Mouse (Mus musculus) bone marrow macrophage, adult 2 months (primary cell): ENCODE data around the gene Uso1. TPM values are rescaled to one million over a fixed set of nuclear protein-coding genes. Genes with fewer than 3 reads are reported as not detected.

Experiments used
- H3K27ac ChIP-seq: 2 replicates; pipeline ENCODE4 v1.5.1; 2012; ENCODE audit warnings: low read depth, low read length; ENCODE audit not compliant: insufficient read depth
- H3K4me1 ChIP-seq: 2 replicates; pipeline ENCODE4 v1.6.1; 2012; ENCODE audit warnings: low read length; ENCODE audit not compliant: control insufficient read depth, insufficient read depth
- H3K4me3 ChIP-seq: 2 replicates; pipeline ENCODE4 v1.5.1; 2012; ENCODE audit warnings: mild to moderate bottlenecking, low read length, moderate library complexity; ENCODE audit not compliant: insufficient read depth
- CTCF ChIP-seq: IDR thresholded peaks from 2 replicates; pipeline ENCODE4 v1.5.1; 2012; ENCODE audit warnings: low read depth, mild to moderate bottlenecking, low read length, moderate library complexity
- POLR2A ChIP-seq: IDR thresholded peaks from 2 replicates; pipeline ENCODE4 v1.6.1; 2012; ENCODE audit warnings: mild to moderate bottlenecking, low read depth, low read length, borderline replicate concordance
- polyA plus RNA-seq: library from polyadenylated mRNA; stranded (reverse); fragments of >200 nt; gene quantifications from 2 replicates; pipeline ENCODE4 v1.2.4, GENCODE M21; 2012; ENCODE audit not compliant: missing spikeins, insufficient read depth, insufficient read length

Gene Uso1
- polyA plus RNA-seq, 1 experiment, result 44.4 TPM

DNA sequence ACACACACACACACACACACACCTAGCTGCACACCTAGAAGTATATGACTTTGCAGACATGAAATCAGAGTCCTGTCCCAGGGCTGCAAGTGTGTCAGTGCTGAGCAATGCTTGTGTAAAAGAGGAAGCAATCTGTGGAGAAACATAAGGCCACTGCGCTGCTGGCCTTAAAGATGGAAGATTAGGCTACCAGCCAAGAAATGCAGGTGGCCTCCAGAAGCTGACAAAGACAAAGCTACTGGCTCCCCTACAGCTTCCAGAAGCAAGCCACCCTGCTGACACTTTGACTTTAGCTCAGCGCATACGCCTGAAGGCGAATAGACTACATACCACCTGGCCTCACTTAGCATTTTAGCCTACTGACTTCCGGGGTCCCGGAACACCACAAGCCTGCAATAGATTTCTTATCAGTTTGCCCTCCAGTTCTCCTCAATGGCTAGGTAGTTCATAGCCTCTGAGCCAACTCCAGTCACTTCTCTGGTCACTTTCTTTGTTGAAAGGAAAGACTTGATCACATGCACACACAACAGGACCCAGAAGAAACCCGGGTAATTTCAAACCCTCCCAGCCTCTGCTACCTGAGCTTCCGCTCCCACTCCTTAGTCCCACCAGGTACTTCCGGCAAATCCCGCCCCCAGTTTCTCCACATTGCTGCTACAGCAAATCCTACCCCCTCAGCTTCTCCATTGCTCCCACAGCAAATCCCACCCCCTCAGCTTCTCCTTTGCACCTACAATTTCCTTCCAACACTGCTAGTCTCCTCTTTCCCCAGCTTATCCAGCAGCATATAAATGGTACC lies 31.2 kb upstream of the Uso1 start:
- Histone ChIP-seq H3K27ac (peak overlapping the region; percentile 93), H3K4me1 (peaks cover 35% of the 10 kb centered on the region), H3K4me3 (0 out of 2 replicates have a peak overlapping the region, but pooled peaks have one; percentile 0)
- no peak for TF ChIP-seq POLR2A
- no peak for TF ChIP-seq CTCF

DNA sequence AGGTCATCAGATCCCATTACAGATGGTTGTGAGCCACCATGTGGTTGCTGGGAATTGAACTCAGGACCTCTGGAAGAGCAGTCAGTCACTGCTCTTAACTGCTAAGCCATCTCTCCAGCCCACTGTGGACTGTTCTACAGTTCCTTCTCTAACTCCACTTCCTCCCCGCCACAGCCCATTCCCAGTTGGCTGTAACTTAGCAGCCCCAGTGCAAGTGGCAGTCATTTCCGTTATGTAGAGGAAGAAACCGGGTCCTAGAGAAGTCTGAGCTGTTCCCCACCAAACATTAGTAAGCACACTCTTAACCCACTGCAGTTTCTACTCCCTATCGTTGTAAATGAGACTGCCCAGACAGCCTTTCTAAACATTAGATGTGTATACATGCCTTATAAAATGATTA lies 30.5 kb upstream of the Uso1 start:
- Histone ChIP-seq H3K4me3 (no peak overlapping the region), H3K4me1 (peaks cover 35% of the 10 kb centered on the region), H3K27ac (peak overlapping the region; percentile 93)
- TF ChIP-seq POLR2A, result no peak
- TF ChIP-seq CTCF, result no peak

GRCm38 (mm10) chr5:92110818-92111355 lies 26.9 kb upstream of the Uso1 start:
- no peak overlapping the region for H3K4me3 ChIP-seq
- H3K27ac ChIP-seq, result no peak overlapping the region
- H3K4me1 ChIP-seq, result peaks cover 29% of the 10 kb centered on the region
- no peak for TF ChIP-seq CTCF
- no peak for TF ChIP-seq POLR2A

DNA sequence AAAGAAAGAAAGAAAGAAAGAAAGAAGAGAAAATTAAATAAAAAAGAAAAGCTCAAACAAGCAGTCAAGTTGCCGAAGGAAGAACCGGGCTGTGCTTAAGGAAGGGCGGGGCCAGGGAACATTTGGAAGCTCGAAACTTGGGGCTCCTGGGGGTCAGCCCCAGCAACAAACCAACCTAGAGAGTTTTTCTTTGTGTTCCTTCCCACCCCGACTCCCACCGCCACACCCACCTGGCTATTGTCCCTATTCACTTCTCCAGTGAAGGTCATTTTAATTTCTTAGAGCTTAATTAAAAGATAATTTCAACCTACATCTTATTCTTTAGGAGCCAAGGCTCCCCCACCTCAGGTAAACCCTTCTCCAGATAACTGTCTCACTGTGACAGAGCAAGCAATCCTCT lies 25.6 kb upstream of the Uso1 start:
- H3K4me1 ChIP-seq, result peaks cover 20% of the 10 kb centered on the region
- H3K27ac ChIP-seq, result no peak overlapping the region
- TF ChIP-seq CTCF, result no peak
- TF ChIP-seq POLR2A, result no peak
- H3K4me3 ChIP-seq, result no peak overlapping the region

DNA sequence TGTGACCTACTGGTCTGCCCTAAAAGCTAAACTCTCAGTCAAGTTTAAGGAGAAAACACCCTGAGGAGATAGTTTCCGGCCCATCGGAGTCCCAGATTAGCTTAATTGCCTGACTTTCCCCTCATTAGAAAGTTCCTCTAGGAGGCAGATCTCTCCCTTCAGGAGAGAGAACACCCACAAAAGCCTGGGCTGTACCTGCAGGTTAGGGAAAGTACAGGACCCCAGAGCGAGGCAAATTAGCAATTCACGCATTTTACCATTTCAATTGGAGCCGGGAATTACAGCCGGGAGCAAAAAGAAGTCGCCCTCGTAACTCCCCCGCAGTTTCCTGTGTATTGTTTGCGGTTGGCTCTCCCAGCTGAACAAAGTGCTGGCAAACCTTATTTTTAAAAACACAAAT lies 25.2 kb upstream of the Uso1 start:
- no peak overlapping the region for H3K27ac ChIP-seq
- no peak overlapping the region for H3K4me3 ChIP-seq
- peaks cover 20% of the 10 kb centered on the region for H3K4me1 ChIP-seq
- no peak for TF ChIP-seq POLR2A

DNA sequence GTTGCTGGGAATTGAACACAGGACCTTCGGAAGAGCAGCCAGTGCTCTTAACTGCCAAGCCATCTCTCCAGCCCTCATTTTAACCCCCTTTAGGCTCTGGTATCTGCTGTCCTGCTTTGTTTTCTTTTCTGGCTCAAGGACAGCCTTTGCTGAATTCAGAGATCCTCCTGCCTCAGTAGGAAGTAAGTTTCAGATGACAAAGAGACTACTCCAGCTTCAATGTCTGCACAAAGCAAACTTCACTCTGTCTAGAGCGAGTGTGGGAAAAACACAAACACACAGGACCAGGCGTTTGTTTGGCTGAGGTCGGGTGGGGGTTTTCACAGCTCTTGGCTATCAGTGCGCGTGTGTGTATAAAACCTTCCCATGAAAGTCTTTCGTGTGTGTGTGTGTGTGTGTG lies 24.3 kb upstream of the Uso1 start:
- TF ChIP-seq POLR2A (no peak), CTCF (no peak)
- Histone ChIP-seq H3K27ac (no peak overlapping the region), H3K4me1 (peaks cover 19% of the 10 kb centered on the region), H3K4me3 (no peak overlapping the region)

DNA sequence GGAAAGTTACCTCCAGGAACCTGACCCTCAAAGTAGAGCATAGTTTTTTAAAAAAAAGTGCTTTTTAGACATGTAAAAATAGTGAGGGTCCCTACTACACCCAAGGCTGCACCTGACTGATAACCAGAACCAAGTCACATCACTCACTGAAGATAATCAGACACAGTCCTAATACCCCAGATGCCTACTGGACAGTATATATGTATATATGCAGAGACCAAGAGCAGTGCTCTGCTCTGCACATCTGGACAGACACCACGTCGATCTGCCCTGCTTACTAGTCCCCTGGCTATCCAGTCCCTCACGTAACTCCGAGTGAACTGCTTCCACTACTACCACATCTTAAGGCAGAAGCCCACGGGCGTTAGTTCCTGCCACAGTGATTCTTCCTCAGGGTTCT lies 23.5 kb upstream of the Uso1 start:
- no peak for TF ChIP-seq POLR2A
- no peak for TF ChIP-seq CTCF
- Histone ChIP-seq H3K4me1 (peaks cover 18% of the 10 kb centered on the region), H3K27ac (no peak overlapping the region), H3K4me3 (no peak overlapping the region)

DNA sequence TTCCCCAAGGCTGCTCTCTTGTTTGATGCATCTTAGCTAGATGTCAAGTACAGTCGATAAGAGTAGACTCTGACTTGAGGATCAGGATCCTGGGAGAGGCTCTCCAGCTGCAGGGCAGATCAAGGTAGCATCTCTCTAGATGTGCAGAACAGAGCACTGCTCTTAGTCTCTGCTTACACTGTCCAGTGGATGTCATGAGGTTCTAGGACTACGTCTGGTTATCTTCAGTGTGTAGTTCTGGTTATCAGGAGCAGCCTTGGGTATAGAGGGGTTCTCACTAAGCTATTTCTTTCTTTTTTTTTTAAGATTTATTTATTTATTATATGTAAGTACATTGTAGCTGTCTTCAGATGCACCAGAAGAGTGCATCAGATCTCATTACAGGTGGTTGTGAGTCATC lies 22.8 kb upstream of the Uso1 start:
- no peak overlapping the region for H3K4me3 ChIP-seq

GRCm38 (mm10) chr5:92117823-92118403 lies 19.8 kb upstream of the Uso1 start:
- H3K4me3 ChIP-seq, result no peak overlapping the region

More for the DNA sequence above, 22.8 kb upstream of the Uso1 start:
- TF ChIP-seq POLR2A, result no peak
- H3K27ac ChIP-seq, result no peak overlapping the region
- H3K4me1 ChIP-seq, result peaks cover 11% of the 10 kb centered on the region

DNA sequence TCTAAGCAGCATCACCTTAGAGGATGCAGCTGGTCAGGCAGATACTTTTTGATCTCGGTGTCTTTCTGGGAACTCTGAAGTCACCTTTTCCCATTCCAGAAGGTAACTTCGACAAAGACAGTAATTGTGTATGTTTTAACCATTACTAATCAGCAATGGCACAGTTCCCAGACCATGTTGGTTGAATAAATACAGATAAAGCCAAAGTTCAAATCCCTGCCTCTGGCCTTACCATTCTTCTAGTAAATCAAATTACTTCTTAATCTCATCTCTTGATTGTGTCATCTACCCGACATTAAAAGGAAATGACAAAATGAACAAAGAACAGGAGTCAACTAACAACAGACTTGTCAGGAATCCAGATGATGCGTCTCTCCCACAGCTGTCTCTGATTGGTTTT lies 16.1 kb upstream of the Uso1 start:
- TF ChIP-seq CTCF, result no peak
- TF ChIP-seq POLR2A, result no peak
- no peak overlapping the region for H3K27ac ChIP-seq
- no peak overlapping the region for H3K4me3 ChIP-seq
- peaks cover 6% of the 10 kb centered on the region for H3K4me1 ChIP-seq

More at GRCm38 (mm10) chr5:92117823-92118403, 19.8 kb upstream of the Uso1 start:
- TF ChIP-seq POLR2A (no peak), CTCF (peak; percentile 59)
- no peak overlapping the region for H3K27ac ChIP-seq
- H3K4me1 ChIP-seq, result peaks cover 6% of the 10 kb centered on the region
